Mouse (Mus musculus) gastrocnemius, postnatal 10 days (tissue): Measurements from ENCODE around the gene Shld1. TPM values are rescaled to one million over a fixed set of nuclear protein-coding genes. Genes with fewer than 3 reads are reported as not detected.

Source experiments
- DNase-seq: peaks from one replicate; pipeline ENCODE4 v3.0.0; 2021; ENCODE audit warnings: mixed read lengths
- long read RNA-seq, 2 experiments: library from polyadenylated mRNA; stranded (forward); transcript quantifications; one replicate each; pipeline ENCODE4 v2.0.0; 2021
- total RNA-seq, 2 experiments: library from RNA; stranded (reverse); gene quantifications; 2 replicates each; pipeline ENCODE4 v1.2.3; 2021

The Shld1 gene
- 1 to 10 TPM; 3.6 to 5.7 TPM for total RNA-seq
- long read RNA-seq, experiment 1, partial matches to known transcripts = 0 of 6 reads
- long read RNA-seq, experiment 1, other reads (novel, unspliced or antisense) = 2 of 6 reads
- long read RNA-seq, experiment 2, partial matches to known transcripts = 2 of 5 reads
- long read RNA-seq, experiment 2, other reads (novel, unspliced or antisense) = 3 of 5 reads

- peak; percentile 79 for DNase-seq
Observed at GRCm38 (mm10) chr2:132686756-132687737, at the start of gene Shld1. Shld1 (plus strand) TSS chr2:132686931.

GRCm38 (mm10) chr2:132638306-132638705 is 48.4 kb upstream of the Shld1 start:
- DNase-seq = no peak

DNA sequence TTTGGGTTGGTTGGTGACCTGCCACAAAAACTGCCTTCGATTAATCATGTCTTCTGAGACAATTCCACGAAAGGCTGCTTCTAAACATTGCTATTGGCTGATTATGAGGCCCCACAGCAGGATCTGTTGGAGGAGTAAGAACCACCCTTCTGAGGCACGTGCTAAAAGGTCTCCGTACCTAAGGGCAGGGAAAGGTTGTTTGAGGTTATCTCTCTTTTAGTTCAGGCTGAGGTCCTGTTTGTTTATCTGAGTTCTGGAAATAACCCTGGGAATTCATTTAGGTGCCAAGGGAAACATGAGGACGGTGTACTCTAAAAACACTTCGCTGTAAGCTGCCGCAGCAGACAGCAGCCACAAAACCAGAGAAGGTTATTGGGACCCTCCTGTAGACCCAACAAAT is 47.4 kb upstream of the Shld1 start:
- no peak for DNase-seq

GRCm38 (mm10) chr2:132641196-132641595 is 45.5 kb upstream of the Shld1 start:
- DNase-seq = no peak

GRCm38 (mm10) chr2:132643161-132643560 is 43.6 kb upstream of the Shld1 start:
- DNase-seq = no peak

DNA sequence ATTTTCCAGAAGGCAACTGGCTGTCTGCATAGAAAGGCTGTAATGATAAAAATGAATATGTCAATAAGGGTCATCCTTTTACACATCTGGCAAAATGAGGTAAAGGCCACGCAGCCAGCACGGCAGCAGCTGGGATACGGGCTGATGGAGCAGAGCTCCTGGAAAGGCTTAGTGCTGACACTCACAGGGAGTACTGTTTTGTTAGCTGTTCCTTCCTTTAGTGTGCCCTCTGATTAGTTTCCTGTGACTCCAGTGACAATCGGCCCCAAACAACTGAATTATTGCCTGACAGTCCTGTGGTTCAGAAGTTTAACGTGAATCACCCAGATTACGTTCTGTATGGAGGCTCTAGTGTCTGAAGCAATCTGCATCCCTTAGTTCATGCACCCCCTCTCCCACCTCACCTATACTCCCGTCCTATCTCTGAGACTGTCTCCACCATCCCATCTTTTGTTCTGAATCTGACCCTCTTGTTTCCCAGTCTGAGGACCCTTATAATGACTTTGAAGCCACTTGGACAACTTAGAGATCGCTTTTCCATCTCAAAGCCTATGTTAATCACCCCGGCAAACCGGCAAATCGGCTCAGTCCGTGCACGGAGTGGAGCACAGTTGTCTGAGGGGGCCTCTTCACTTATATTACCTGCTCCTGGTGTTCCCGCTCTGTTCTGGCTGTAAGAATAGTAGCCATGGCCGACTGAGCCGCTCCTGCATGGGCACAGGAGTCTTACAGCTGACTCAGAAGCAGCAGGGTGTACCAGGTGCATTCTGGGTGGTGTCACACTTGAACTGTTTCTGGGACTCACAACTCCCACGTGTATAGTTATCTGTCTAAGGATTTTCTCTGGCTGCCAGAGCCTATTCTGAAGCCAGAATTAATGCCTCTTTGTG is 39.6 kb upstream of the Shld1 start:
- no peak for DNase-seq

- DNase-seq = no peak
Observed at GRCm38 (mm10) chr2:132649352-132649870, 37.3 kb upstream of the Shld1 start.

GRCm38 (mm10) chr2:132650546-132650945 is 36.2 kb upstream of the Shld1 start:
- no peak for DNase-seq

- DNase-seq = no peak
Observed at GRCm38 (mm10) chr2:132652476-132652875, 34.3 kb upstream of the Shld1 start.

- no peak for DNase-seq
Observed at GRCm38 (mm10) chr2:132654834-132655495, 31.8 kb upstream of the Shld1 start.

- DNase-seq = no peak
Observed at GRCm38 (mm10) chr2:132657186-132657585, 29.5 kb upstream of the Shld1 start.

GRCm38 (mm10) chr2:132658412-132659120 is 28.2 kb upstream of the Shld1 start:
- no peak for DNase-seq

GRCm38 (mm10) chr2:132669091-132669490 is 17.6 kb upstream of the Shld1 start:
- DNase-seq = no peak

DNA sequence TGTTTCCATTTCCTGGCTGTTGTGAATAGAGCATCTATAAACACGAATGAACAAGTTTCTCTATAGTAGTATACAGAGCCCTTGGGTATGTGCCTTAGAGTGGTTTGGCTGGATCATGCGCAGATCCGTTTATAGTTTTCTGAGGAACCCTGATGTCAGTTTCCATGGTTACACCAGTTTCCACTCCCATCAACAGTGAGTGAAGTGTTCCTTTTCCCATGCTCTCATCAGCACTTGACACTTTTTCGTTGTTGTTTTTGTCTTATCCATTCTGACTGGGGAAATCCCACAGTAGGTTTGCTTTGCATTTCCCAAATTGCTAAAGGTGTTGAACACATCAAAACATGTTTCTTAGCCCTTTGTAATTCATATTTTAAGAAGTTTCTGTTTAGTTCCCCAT is 16.4 kb upstream of the Shld1 start:
- no peak for DNase-seq

DNA sequence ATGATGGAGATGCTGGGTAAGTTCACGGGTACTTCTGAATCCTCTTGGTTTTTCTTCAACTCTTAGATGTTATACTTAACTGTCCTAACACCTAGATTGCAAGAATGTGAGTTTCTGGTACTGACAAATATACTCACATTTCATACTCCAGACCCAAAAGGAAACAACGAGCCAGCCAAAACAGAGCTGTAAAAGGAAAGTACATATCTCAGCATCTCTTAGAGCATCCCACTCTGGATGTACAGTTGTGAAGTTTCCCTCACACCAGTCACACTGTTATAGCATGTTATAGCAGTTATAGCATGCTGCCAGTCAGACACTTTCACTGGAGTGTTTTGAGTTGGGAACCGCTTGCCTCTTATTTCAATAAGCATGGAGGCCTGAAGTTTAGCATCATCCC is 14.6 kb upstream of the Shld1 start:
- DNase-seq = no peak

DNA sequence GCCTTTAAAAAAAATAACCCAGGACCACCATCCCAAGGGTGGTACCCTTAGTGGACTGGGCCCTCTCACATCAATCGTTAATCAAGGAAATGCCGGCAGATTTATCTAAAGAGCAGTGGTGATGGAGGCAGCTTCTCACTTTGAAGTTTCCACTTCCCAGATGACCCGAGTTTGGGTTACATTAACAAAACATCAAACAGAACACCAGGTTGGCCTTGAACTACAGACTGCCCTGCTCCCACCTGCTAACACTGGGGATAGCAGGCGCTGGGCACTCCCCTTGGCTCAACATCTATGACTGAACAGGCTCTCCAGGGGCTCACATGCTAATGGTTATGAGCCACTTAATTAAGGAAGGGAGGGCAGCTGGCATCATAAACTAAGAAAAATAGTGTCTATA is 10.6 kb upstream of the Shld1 start:
- DNase-seq = no peak

DNA sequence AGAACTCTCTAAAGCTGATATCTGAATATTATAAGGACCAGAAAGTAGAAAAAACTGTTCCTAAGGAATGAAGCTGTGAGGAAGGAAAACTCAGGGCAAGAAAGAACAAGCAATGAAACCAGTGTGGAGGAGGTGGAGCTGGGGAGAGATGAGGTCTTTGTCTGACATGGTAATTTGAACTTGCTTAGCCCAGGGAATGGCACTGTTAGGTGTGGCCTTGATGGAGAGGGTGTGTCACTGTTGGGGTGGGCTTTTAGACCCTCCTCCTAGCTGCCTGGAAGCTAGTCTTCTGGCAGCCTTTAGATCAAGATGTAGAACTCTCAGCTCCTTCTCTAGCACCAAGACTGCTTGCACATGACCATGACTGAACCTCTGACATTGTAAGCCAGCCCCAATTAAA is 1.7 kb upstream of the Shld1 start:
- no peak for DNase-seq

GRCm38 (mm10) chr2:132688611-132689021 is 1.9 kb downstream of the Shld1 start:
- no peak for DNase-seq

DNA sequence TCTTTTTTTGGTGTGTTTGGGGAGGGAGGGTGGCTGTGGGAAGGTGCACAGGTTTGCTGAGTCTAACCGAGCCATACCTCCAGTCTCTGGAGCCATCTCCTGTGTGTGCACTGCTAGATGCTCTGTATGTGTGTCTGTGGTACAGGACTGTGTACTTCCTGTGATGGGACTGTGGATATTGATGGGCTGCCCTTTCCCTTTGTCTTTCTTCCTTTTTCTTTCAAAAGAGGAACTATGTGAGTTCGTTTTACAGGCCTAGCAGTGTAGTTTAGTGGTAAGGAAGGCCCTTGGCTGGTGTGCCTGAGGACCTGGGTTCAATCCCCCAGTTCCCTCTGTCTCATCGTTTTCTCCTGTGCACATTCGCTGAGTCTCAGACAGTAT is 2.4 kb downstream of the Shld1 start:
- DNase-seq = no peak

- no peak for DNase-seq
Observed at GRCm38 (mm10) chr2:132689569-132690231, 3.0 kb downstream of the Shld1 start.

DNA sequence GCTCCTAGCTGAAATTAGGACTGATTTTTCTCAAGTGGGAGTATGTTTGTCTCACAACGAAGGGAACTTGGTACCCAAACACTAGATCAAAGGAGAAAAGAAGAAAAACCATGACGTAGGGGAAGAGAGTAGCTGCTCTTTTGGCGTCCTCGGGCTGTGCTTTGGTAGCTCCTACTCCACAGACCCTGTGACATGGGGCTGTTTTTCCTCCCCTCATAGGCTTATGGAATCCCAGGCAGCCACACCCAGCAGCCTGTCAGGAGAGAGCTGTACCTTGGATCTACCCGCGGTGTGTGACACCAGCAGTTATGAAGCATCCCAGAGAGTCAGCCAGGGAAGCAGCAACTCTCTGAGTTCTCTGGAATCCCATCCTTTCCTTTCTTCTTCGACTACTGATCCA is 5.0 kb downstream of the Shld1 start:
- no peak for DNase-seq
